Mouse (Mus musculus) heart, postnatal 0 days (tissue): ENCODE measurements around the gene Cyb561d2. TPM values are rescaled to one million over a fixed set of nuclear protein-coding genes. Genes with fewer than 3 reads are reported as not detected.

Source experiments
- ATAC-seq: fragments of 200-750 bp; cut with Nextera tagmentation; 2 replicates; pipeline ENCODE4 v1.8.0; 2017; ENCODE audit warnings: low read depth, moderate number of reproducible peaks, moderate library complexity; ENCODE audit not compliant: insufficient read depth
- DNase-seq: peaks from one replicate; pipeline ENCODE4 v3.0.0-alpha.2; 2016; ENCODE audit warnings: low spot score
- H3K27ac ChIP-seq: fragments of 300-500 bp; sonication (generic); 2 replicates; pipeline ENCODE4 v1.5.1; 2014; ENCODE audit warnings: low read depth, mild to moderate bottlenecking
- H3K27me3 ChIP-seq: fragments of 300-500 bp; sonication (generic); 2 replicates; pipeline ENCODE4 v1.6.1; 2014; ENCODE audit warnings: low read length, mixed read lengths; ENCODE audit not compliant: control insufficient read depth, insufficient read depth
- H3K36me3 ChIP-seq: fragments of 300-500 bp; sonication (generic); replicated peaks from 2 replicates; pipeline ENCODE4 v1.6.1; 2014; ENCODE audit warnings: low read length, mixed read lengths; ENCODE audit not compliant: control insufficient read depth, insufficient read depth
- H3K4me1 ChIP-seq: fragments of 300-500 bp; sonication (generic); 2 replicates; pipeline ENCODE4 v1.6.1; 2014; ENCODE audit warnings: antibody characterized with exemption; ENCODE audit not compliant: control insufficient read depth, insufficient read depth
- H3K4me2 ChIP-seq: fragments of 300-500 bp; sonication (generic); 2 replicates; pipeline ENCODE4 v1.6.1; 2014; ENCODE audit warnings: low read depth, mild to moderate bottlenecking, low read length, moderate library complexity
- H3K4me3 ChIP-seq: fragments of 300-500 bp; sonication (generic); 2 replicates; pipeline ENCODE4 v1.5.1; 2014; ENCODE audit warnings: low read depth, low read length
- H3K9ac ChIP-seq: fragments of 300-500 bp; sonication (generic); replicated peaks from 2 replicates; pipeline ENCODE4 v1.6.1; 2014; ENCODE audit warnings: low read depth, low read length, mixed read lengths
- H3K9me3 ChIP-seq: fragments of 300-500 bp; sonication (generic); replicated peaks from 2 replicates; pipeline ENCODE4 v1.6.1; 2016; ENCODE audit warnings: low read length; ENCODE audit not compliant: control insufficient read depth
- CTCF ChIP-seq: IDR thresholded peaks from 2 replicates; pipeline ENCODE4 v1.5.1; 2016; ENCODE audit warnings: antibody characterized with exemption, control low read depth, low read depth
- EP300 ChIP-seq: IDR thresholded peaks from 2 replicates; pipeline ENCODE4 v1.6.1; 2016; ENCODE audit warnings: antibody characterized with exemption, low read depth
- WGBS: fragments of 180-500 bp; shearing (Covaris S2); extraction: QIAGEN DNeasy Blood & Tissue Kit; methylation state at CpG from one replicate; pipeline ENCODE4 v1.1.7; 2014; 5-methylcytosine and 5-hydroxymethylcytosine counted together
- polyA plus RNA-seq: library from polyadenylated mRNA; unstranded; fragments of >200 nt; fragmentation: Nextera tagmentation; extraction: Ambion mirVana; gene quantifications from 2 replicates; pipeline ENCODE4 v1.2.1, GENCODE M21; 2015
- total RNA-seq: library from RNA; depleted of rRNA; stranded (reverse); fragments of >200 nt; gene quantifications from 2 replicates; pipeline ENCODE4 v1.2.3, GENCODE M21; 2014; ENCODE audit warnings: low replicate concordance

Gene Cyb561d2
- total and polyA plus RNA-seq, 2 experiments from 2014 or later: 13.4 to 14.3 TPM

DNA sequence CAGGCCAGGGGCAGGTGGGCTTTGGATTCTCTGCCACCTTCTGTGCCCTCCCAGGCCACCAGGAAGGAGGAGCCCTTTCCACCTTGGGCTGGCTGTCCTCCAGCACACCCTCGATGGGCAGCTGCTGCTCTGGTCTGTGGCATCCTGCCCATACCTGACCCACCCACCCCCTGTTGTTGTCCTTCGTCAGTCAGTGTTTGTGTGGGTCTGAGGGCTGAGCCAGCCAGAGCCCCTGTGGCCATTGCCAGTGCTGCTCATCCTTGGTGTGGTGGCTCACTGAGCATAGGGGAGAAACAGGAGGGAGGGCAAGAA lies 19.6 kb downstream of the Cyb561d2 start:
- H3K9me3 ChIP-seq: no peaks in the 10 kb centered on the region
- ATAC-seq: no peak
- H3K4me3 ChIP-seq: no peak overlapping the region
- H3K27me3 ChIP-seq: peaks cover 23% of the 10 kb centered on the region
- H3K4me2 ChIP-seq: peak overlapping the region; percentile 38
- DNase-seq: no peak
- H3K27ac ChIP-seq: no peak overlapping the region
- H3K9ac ChIP-seq: no peak overlapping the region
- peaks cover 5% of the 10 kb centered on the region; the same call in 1 of the 2 replicates for H3K4me1 ChIP-seq
- H3K36me3 ChIP-seq: no peaks in the 10 kb centered on the region
- TF ChIP-seq CTCF: no peak
- no peak for TF ChIP-seq EP300
- 43% methylated on average over 2 of the region's 2 CpGs for WGBS

DNA sequence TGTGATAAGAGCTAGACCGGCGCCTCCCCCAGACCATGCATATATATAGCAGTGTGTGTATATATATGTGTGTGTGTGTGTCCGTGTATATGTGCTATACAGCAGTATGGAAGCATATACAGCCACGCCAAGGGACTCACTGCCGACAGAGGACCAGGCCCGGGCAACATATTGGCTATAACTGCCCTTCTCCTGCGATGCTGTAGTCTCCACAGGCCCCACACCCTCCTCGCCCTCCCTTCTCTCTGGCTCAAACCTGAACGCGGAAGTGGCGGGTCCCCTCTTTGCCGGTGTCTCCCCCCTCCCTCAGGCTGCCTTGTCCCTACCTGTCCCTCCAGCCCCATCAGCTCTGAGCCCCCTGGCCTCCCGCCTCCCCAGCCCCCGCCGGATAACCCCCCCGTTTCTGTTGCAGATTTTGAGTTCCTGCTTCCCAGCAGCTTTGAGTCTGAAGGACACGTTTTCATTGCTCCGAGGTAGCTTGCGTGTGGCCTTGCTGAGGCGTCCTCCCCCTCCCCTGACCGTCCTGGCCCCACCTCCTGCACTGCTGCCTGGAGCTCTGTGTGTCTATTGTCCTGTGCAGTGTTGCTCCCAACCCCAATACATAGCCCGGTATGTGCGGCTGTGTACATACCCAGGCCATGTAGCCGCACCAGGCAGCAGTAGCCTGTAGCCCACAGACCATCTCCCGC lies 20.1 kb downstream of the Cyb561d2 start:
- DNase-seq (no peak), ATAC-seq (peak; percentile 30; the same call in 1 of the 2 replicates)
- Histone ChIP-seq H3K27me3 (peaks cover 19% of the 10 kb centered on the region), H3K4me1 (peaks cover 5% of the 10 kb centered on the region; the same call in 1 of the 2 replicates), H3K36me3 (no peaks in the 10 kb centered on the region), H3K4me3 (peak overlapping the region; percentile 3; the same call in 1 of the 2 replicates), H3K4me2 (peak overlapping the region; percentile 38), H3K27ac (no peak overlapping the region; the same call in 1 of the 2 replicates), H3K9me3 (no peaks in the 10 kb centered on the region), H3K9ac (no peak overlapping the region)
- 28% methylated on average over 25 of the region's 25 CpGs for WGBS
- no peak for TF ChIP-seq CTCF
- no peak for TF ChIP-seq EP300

- H3K27me3 ChIP-seq: peaks cover 12% of the 10 kb centered on the region
- DNase-seq (no peak), ATAC-seq (no peak)
- peak overlapping the region; percentile 38; the same call in 1 of the 2 replicates for H3K4me2 ChIP-seq
- 59% methylated on average over 5 of the region's 5 CpGs for WGBS
- no peak overlapping the region for H3K9ac ChIP-seq
- no peak for TF ChIP-seq EP300
- no peak for TF ChIP-seq CTCF
- H3K4me1 ChIP-seq: 0 out of 2 replicates have a peak, but pooled peaks cover under 1% of the 10 kb centered on the region
- no peak overlapping the region; the same call in 1 of the 2 replicates for H3K27ac ChIP-seq
- H3K4me3 ChIP-seq: peak overlapping the region; percentile 3; the same call in 1 of the 2 replicates
- no peaks in the 10 kb centered on the region for H3K9me3 ChIP-seq
- no peaks in the 10 kb centered on the region for H3K36me3 ChIP-seq
These were observed 20.8 kb downstream of the Cyb561d2 start for GRCm38 (mm10) chr9:107521190-107521589.

DNA sequence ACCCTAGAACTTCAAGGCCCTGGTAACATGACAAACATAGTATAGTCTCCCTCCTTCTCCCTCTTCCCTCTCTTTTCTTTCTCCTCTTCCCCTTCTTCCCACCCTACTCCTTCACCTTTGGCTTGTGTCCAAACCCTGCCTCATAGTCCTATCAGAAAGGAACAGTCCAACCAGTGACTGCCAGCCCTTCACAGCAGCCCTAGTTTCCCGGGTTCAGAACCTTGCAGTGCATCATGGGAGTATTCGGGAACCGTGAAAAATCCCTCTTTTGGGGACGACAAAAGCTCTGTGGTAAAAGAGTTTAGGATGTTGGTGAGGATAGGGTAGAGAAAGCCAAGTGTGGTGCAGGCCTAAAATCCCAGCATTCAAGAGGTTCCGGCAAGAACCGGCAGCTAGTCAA lies 21.7 kb downstream of the Cyb561d2 start:
- Histone ChIP-seq H3K36me3 (no peaks in the 10 kb centered on the region), H3K27me3 (peaks cover 5% of the 10 kb centered on the region; the same call in 1 of the 2 replicates), H3K9me3 (no peaks in the 10 kb centered on the region), H3K27ac (no peak overlapping the region), H3K4me2 (no peak overlapping the region), H3K4me1 (no peaks in the 10 kb centered on the region), H3K4me3 (no peak overlapping the region), H3K9ac (no peak overlapping the region)
- WGBS: 64% methylated on average over 6 of the region's 6 CpGs
- DNase-seq: no peak
- no peak for ATAC-seq
- TF ChIP-seq CTCF: no peak
- TF ChIP-seq EP300: no peak

DNA sequence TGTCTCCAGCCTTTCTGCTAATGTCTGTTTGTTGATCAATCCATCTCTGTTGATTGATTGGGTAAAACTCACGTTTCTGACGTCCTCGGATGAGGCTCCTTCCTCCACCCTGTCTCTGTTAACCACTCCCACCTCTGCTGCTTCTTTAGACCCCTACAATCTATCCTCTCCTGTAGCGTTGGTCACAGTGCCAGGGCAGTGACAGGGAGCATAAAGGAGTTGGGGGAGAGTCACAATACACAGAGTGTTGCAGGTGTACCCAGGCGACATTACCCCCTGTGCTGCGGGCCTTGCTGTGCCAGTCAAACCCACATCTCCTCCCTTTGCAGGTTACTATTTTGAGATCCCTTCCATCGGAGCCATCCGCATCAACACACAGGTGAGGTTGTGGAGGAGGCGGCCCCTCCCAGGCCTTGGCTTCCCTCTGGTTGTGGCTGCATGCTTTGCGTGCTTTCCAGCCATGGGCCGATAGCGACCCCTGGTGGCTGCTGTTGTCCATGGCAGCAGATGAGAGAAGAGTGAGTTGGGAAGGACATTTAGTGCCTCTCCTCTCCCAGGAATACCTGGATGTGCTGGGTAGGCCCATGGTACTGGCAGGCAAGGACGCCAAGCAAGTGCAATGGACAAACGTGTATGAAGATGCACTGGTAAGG lies 27.6 kb downstream of the Cyb561d2 start:
- Histone ChIP-seq H3K27ac (no peak overlapping the region), H3K4me1 (no peaks in the 10 kb centered on the region), H3K4me2 (no peak overlapping the region), H3K36me3 (no peaks in the 10 kb centered on the region), H3K27me3 (0 out of 2 replicates have a peak, but pooled peaks cover 3% of the 10 kb centered on the region), H3K9ac (no peak overlapping the region), H3K9me3 (no peaks in the 10 kb centered on the region), H3K4me3 (no peak overlapping the region)
- DNase-seq: peak; percentile 43
- no peak for TF ChIP-seq EP300
- peak; percentile 100 for TF ChIP-seq CTCF
- 29% methylated on average over 14 of the region's 14 CpGs for WGBS
- peak; percentile 35; the same call in 1 of the 2 replicates for ATAC-seq
